Mouse (Mus musculus): ENCODE data around the gene Ube2v1.

DNA sequence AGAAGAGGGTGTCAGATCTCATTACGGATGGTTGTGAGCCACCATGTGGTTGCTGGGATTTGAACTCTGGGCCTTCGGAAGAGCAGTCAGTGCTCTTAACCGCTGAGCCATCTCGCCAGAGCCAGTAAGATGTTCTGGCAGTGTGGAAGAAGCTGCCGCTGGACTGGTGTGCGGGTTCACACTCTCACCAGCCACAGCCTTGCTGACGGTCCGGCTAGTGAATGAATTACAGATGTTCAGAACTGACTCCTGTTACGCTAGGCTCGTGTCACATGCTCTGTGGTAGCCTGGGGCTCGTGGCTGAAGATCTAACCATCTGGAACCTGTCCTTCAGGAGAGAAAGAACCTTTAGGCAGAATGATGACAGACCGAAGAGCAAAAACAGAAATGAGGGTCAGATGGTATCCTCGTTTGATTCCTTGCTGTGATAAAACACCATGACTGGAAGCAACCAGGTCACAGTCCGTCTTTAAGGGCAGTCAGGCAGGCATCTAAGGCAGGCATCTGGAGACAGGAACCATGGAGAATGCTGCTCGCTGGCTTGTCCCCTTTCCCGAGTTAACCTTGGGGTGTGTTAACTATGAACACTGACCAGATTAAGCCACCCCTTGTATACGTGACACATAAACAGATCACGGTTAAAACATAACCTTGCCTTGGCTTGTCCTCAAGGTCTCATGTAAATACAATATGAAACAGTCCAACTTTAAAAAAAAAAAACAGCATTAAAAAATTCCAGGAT lies 34.2 kb upstream of the Ube2v1 start:
- TF ChIP-seq GATA1 (IDR thresholded peaks at IDR 0.05; ENCODE audit: borderline replicate concordance, low read length) (no peak), FLI1 (IDR thresholded peaks at IDR 0.05; ENCODE audit: low read length) (no peak)

Data from megakaryocyte, embryonic 14.5 days (primary cell).